Mouse (Mus musculus): Measurements from ENCODE around the gene Pdlim7.

GRCm38 (mm10) chr13:55511492-55511861, 2.0 kb downstream of the Pdlim7 start:
- TF ChIP-seq POLR2A (IDR thresholded peaks at IDR 0.05; ENCODE audit: low read depth, low read length) = no peak
- TF ChIP-seq CTCF (conservative IDR thresholded peaks at IDR 0.05; ENCODE audit: insufficient read depth, insufficient read length, low read depth, low read length) = no peak
